Mouse (Mus musculus) megakaryocyte progenitor cell, adult 5-6 weeks (primary cell): Measurements from ENCODE around the gene Prap1. TPM values are rescaled to one million over a fixed set of nuclear protein-coding genes. Genes with fewer than 3 reads are reported as not detected.
A peak's percentile ranks its signal among the peaks of the same experiment; 100 is the strongest.

Experiments
- ATAC-seq: replicated peaks from 2 replicates; pipeline ENCODE4 v1.8.0; 2016; ENCODE audit warnings: mild to moderate bottlenecking, moderate TSS enrichment, inconsistent platforms; ENCODE audit not compliant: poor library complexity
- total RNA-seq, 2 experiments: library from RNA; stranded (forward) in 1 of 2; stranded (reverse) in 1 of 2; fragments of 157-497, 149-512 nt in 1 of 2; fragments of 200-1000 nt in 1 of 2; gene quantifications; 2 replicates each; pipeline versions ENCODE4 v1.2.3 to v1.2.4; 2015 to 2017

The Prap1 gene
- not detected in 2 replicates for total RNA-seq (2015)
- total RNA-seq (2017), result not detected in 2 replicates

- no peak for ATAC-seq
These were observed at the start of gene Prap1 for GRCm38 (mm10) chr7:140092924-140093528. TSS of gene Prap1 (plus strand) at chr7:140093395.

- no peak for ATAC-seq
These were observed 47.6 kb upstream of the Prap1 start for GRCm38 (mm10) chr7:140045546-140045945.

GRCm38 (mm10) chr7:140047811-140048311, 45.3 kb upstream of the Prap1 start:
- ATAC-seq, result peak; percentile 17; the same call in 1 of the 2 replicates

- ATAC-seq, result no peak
These were observed 44.7 kb upstream of the Prap1 start, which contains the start of gene Msx3 for GRCm38 (mm10) chr7:140048361-140049114. TSS of gene Msx3 (minus strand) at chr7:140049089.

- peak; percentile 38 for ATAC-seq
These were observed 44.0 kb upstream of the Prap1 start for GRCm38 (mm10) chr7:140049115-140049689.

- no peak for ATAC-seq
These were observed 39.1 kb upstream of the Prap1 start for GRCm38 (mm10) chr7:140054124-140054523.

GRCm38 (mm10) chr7:140057413-140058407, 35.5 kb upstream of the Prap1 start:
- ATAC-seq, result peak; percentile 20; the same call in 1 of the 2 replicates

- ATAC-seq, result no peak
These were observed 34.7 kb upstream of the Prap1 start for GRCm38 (mm10) chr7:140058528-140058927.

- no peak for ATAC-seq
These were observed 33.6 kb upstream of the Prap1 start for GRCm38 (mm10) chr7:140059601-140060000.

GRCm38 (mm10) chr7:140060936-140061831, 32.0 kb upstream of the Prap1 start:
- ATAC-seq, result peak; percentile 29; the same call in 1 of the 2 replicates

GRCm38 (mm10) chr7:140061832-140062130, 31.4 kb upstream of the Prap1 start:
- ATAC-seq, result no peak

- ATAC-seq, result peak; percentile 53
These were observed 30.9 kb upstream of the Prap1 start for GRCm38 (mm10) chr7:140062307-140062706.

GRCm38 (mm10) chr7:140063092-140063491, 30.1 kb upstream of the Prap1 start:
- peak; percentile 82 for ATAC-seq

- no peak for ATAC-seq
These were observed 25.8 kb upstream of the Prap1 start for GRCm38 (mm10) chr7:140067397-140067796.

GRCm38 (mm10) chr7:140070042-140070711, 23.0 kb upstream of the Prap1 start:
- peak; percentile 14; the same call in 1 of the 2 replicates for ATAC-seq

GRCm38 (mm10) chr7:140077698-140078097, 15.5 kb upstream of the Prap1 start:
- peak; percentile 21; the same call in 1 of the 2 replicates for ATAC-seq

GRCm38 (mm10) chr7:140078711-140079110, 14.5 kb upstream of the Prap1 start:
- peak; percentile 67 for ATAC-seq

- peak; percentile 48 for ATAC-seq
These were observed 12.6 kb upstream of the Prap1 start for GRCm38 (mm10) chr7:140080503-140081156.
